9 mouse cellular contexts compared by ENCODE assay signal in genomic region chr12:11149421-11150191, GRCm38 (mm10). TPM values are rescaled to one million over a fixed set of nuclear protein-coding genes. Genes with fewer than 3 reads are reported as not detected.
A peak's percentile ranks its signal among the peaks of the same experiment; 100 is the strongest.
DNase-seq lines count a peak whose midpoint lies in the region; ATAC-seq and TF ChIP-seq lines count a peak whose summit lies in the region.
"Had no signal": no experiment of that assay in that cellular context is flagged by ENCODE, and none has a peak within 500 bp of the region (broad histone marks: within the 10 kb centered on the region; RNA-seq: fewer than 3 reads in every experiment).

No protein-coding gene starts in this region.

- intact Hi-C loops in heart, adult 2 months (cut with DNase I), result no loop called here

- no peak for TF ChIP-seq EP300 in heart, adult 2 months (IDR thresholded peaks at IDR 0.05; ENCODE audit: insufficient read depth, low read depth, low read length)
- TF ChIP-seq EP300 in stomach, postnatal 0 days (optimal IDR thresholded peaks at IDR 0.05), result no peak

- no peak overlapping the region for H3K27ac ChIP-seq in embryonic facial prominence, embryonic 11.5 days (replicated peaks; ENCODE audit: low read depth, low read length)
- no peak overlapping the region for H3K27ac ChIP-seq in heart, adult 2 months
- no peak overlapping the region for H3K27ac ChIP-seq in limb, embryonic 13.5 days
- no peak overlapping the region for H3K27ac ChIP-seq in midbrain, embryonic 14.5 days (replicated peaks; ENCODE audit: low read depth, low read length)
- peak overlapping the region; percentile 78 for H3K27ac ChIP-seq in stomach, postnatal 0 days (replicated peaks)

- H3K4me1 ChIP-seq in embryonic facial prominence, embryonic 11.5 days (ENCODE audit: control insufficient read depth, insufficient read depth, low read length), result peaks cover 2% of the 10 kb centered on the region; the same call in 1 of the 2 replicates
- H3K4me1 ChIP-seq in heart, adult 2 months (ENCODE audit: control insufficient read depth, insufficient read depth, low read length), result no peaks in the 10 kb centered on the region
- H3K4me1 ChIP-seq in limb, embryonic 13.5 days, result peaks cover 14% of the 10 kb centered on the region
- peaks cover 15% of the 10 kb centered on the region for H3K4me1 ChIP-seq in midbrain, embryonic 14.5 days (ENCODE audit: control insufficient read depth, insufficient read depth, low read length)
- H3K4me1 ChIP-seq in stomach, postnatal 0 days (replicated peaks; ENCODE audit: control insufficient read depth, insufficient read depth), result no peaks in the 10 kb centered on the region

- no peaks in the 10 kb centered on the region for H3K9me3 ChIP-seq in embryonic facial prominence, embryonic 11.5 days (replicated peaks; ENCODE audit: control insufficient read depth, low read length)
- no peaks in the 10 kb centered on the region for H3K9me3 ChIP-seq in limb, embryonic 13.5 days
- H3K9me3 ChIP-seq in midbrain, embryonic 14.5 days (ENCODE audit: control insufficient read depth, low read length), result no peaks in the 10 kb centered on the region
- no peaks in the 10 kb centered on the region for H3K9me3 ChIP-seq in stomach, postnatal 0 days (ENCODE audit: control insufficient read depth, low read length)

- peak; percentile 51 for ATAC-seq in embryonic facial prominence, embryonic 11.5 days (replicated peaks; ENCODE audit: insufficient number of reproducible peaks, low FRiP score, low TSS enrichment, low read depth)
- peak; percentile 61 for ATAC-seq in limb, embryonic 13.5 days (ENCODE audit: low FRiP score, low read depth)
- ATAC-seq in midbrain, embryonic 14.5 days (ENCODE audit: low FRiP score, low TSS enrichment), result peak; percentile 22
- peak; percentile 78 for ATAC-seq in stomach, postnatal 0 days (ENCODE audit: low FRiP score, low TSS enrichment)

- no peak for TF ChIP-seq POLR2A in heart, adult 2 months (IDR thresholded peaks at IDR 0.05; ENCODE audit: insufficient read depth, low read depth, low read length)

- no peaks in the 10 kb centered on the region for H3K36me3 ChIP-seq in embryonic facial prominence, embryonic 11.5 days (replicated peaks; ENCODE audit: control insufficient read depth, insufficient read depth, low read depth, low read length)
- no peaks in the 10 kb centered on the region for H3K36me3 ChIP-seq in heart, adult 2 months (ENCODE audit: control insufficient read depth, insufficient read depth, low read length)
- no peaks in the 10 kb centered on the region for H3K36me3 ChIP-seq in limb, embryonic 13.5 days
- H3K36me3 ChIP-seq in midbrain, embryonic 14.5 days (ENCODE audit: control insufficient read depth, insufficient read depth, low read length), result no peaks in the 10 kb centered on the region
- H3K36me3 ChIP-seq in stomach, postnatal 0 days (ENCODE audit: control insufficient read depth, insufficient read depth, low read length), result no peaks in the 10 kb centered on the region

- TF ChIP-seq CTCF in heart, adult 2 months (IDR thresholded peaks at IDR 0.05), result peak; percentile 16; the same call in 1 of the 2 replicates
- TF ChIP-seq CTCF in stomach, postnatal 0 days (IDR thresholded peaks at IDR 0.05; ENCODE audit: low read depth), result peak; percentile 17; the same call in 1 of the 2 replicates

- peaks cover 26% of the 10 kb centered on the region for H3K27me3 ChIP-seq in embryonic facial prominence, embryonic 11.5 days (ENCODE audit: control insufficient read depth, insufficient read depth, low read length)
- H3K27me3 ChIP-seq in heart, adult 2 months (ENCODE audit: control insufficient read depth, insufficient read depth, low read length), result peaks cover 7% of the 10 kb centered on the region
- peaks cover 64% of the 10 kb centered on the region for H3K27me3 ChIP-seq in limb, embryonic 13.5 days
- H3K27me3 ChIP-seq in midbrain, embryonic 14.5 days (ENCODE audit: control insufficient read depth, insufficient read depth, low read length), result peaks cover 43% of the 10 kb centered on the region
- no peaks in the 10 kb centered on the region for H3K27me3 ChIP-seq in stomach, postnatal 0 days (ENCODE audit: control insufficient read depth, insufficient read depth, low read length)

- H3K4me2 ChIP-seq in embryonic facial prominence, embryonic 11.5 days (ENCODE audit: low read depth, low read length), result peak overlapping the region; percentile 96
- H3K4me2 ChIP-seq in limb, embryonic 13.5 days (replicated peaks), result peak overlapping the region; percentile 97
- peak overlapping the region; percentile 97 for H3K4me2 ChIP-seq in midbrain, embryonic 14.5 days (ENCODE audit: low read length)
- peak overlapping the region; percentile 87 for H3K4me2 ChIP-seq in stomach, postnatal 0 days (replicated peaks; ENCODE audit: low read depth)

- H3K4me3 ChIP-seq in embryonic facial prominence, embryonic 11.5 days (ENCODE audit: low read depth, low read length), result peak overlapping the region; percentile 52
- H3K4me3 ChIP-seq in heart, adult 2 months, result peak overlapping the region; percentile 51
- peak overlapping the region; percentile 62 for H3K4me3 ChIP-seq in limb, embryonic 13.5 days
- peak overlapping the region; percentile 53 for H3K4me3 ChIP-seq in midbrain, embryonic 14.5 days (replicated peaks; ENCODE audit: low read depth, low read length)
- peak overlapping the region; percentile 63 for H3K4me3 ChIP-seq in stomach, postnatal 0 days (ENCODE audit: low read depth, low read length)

- DNase-seq in adrenal gland, adult 2 months, result peak; percentile 85
- DNase-seq in embryonic facial prominence, embryonic 11.5 days (ENCODE audit: low spot score), result peak; percentile 55
- DNase-seq in heart, adult 2 months, result peak; percentile 53 to 57
- peak; percentile 39 for DNase-seq in kidney, adult 18-20 months
- DNase-seq in midbrain, embryonic 14.5 days, result peak; percentile 64
- DNase-seq in stomach, postnatal 0 days (ENCODE audit: low spot score), result peak; percentile 61
- DNase-seq in T-cell, adult 2 months (ENCODE audit: low spot score), result no peak

- no peaks in the 10 kb centered on the region for H3K79me2 ChIP-seq in heart, adult 2 months (replicated peaks; ENCODE audit: control insufficient read depth, insufficient read depth, low read length)

- under 1% methylated on average over 41 of the region's 41 CpGs for WGBS in embryonic facial prominence, embryonic 11.5 days
- WGBS in heart, adult 2 months, result 2% methylated on average over 41 of the region's 41 CpGs
- under 1% methylated on average over 37 of the region's 41 CpGs for WGBS in limb, embryonic 13.5 days
- under 1% methylated on average over 41 of the region's 41 CpGs for WGBS in midbrain, embryonic 14.5 days
- under 1% methylated on average over 36 of the region's 41 CpGs for WGBS in stomach, postnatal 0 days

- peak overlapping the region; percentile 55 for H3K9ac ChIP-seq in embryonic facial prominence, embryonic 11.5 days (replicated peaks; ENCODE audit: low read length)
- H3K9ac ChIP-seq in heart, adult 2 months (ENCODE audit: low read depth, low read length), result peak overlapping the region; percentile 10; the same call in 1 of the 2 replicates
- peak overlapping the region; percentile 68 for H3K9ac ChIP-seq in limb, embryonic 13.5 days
- H3K9ac ChIP-seq in midbrain, embryonic 14.5 days (replicated peaks; ENCODE audit: low read length), result peak overlapping the region; percentile 50
- H3K9ac ChIP-seq in stomach, postnatal 0 days (ENCODE audit: low read length), result peak overlapping the region; percentile 61

RNA-seq across cellular contexts. Expression of gene Kcns3, which starts 1.2 kb away (rescaled TPM):
- 1 to 10 TPM; 3.0 to 6.7 TPM for total RNA-seq in adrenal gland, adult 2 months (2021)
- 1.5 and 1.6 TPM in 2 replicates for polyA plus RNA-seq in adrenal gland, adult 2 months (2012; rRNA removed)
- polyA plus RNA-seq in embryonic facial prominence, embryonic 11.5 days (2014; fragmentation: Nextera tagmentation; extraction: Ambion mirVana), result 0.65 and 0.93 TPM in 2 replicates
- under 1 TPM; 0.36 to 0.86 TPM for total RNA-seq in heart, adult 2 months (2021)
- polyA plus RNA-seq in heart, adult 2 months (2012; rRNA removed), result 0.44 and 0.64 TPM in 2 replicates
- 0.96 and 1.9 TPM in 2 replicates for polyA plus RNA-seq in limb, embryonic 13.5 days (2015; fragmentation: Nextera tagmentation; extraction: Ambion mirVana)
- polyA plus RNA-seq in midbrain, embryonic 14.5 days (2014; fragmentation: Nextera tagmentation; extraction: Ambion mirVana), result 0.18 and 0.46 TPM in 2 replicates
- polyA plus RNA-seq in stomach, postnatal 0 days (2015; fragmentation: Nextera tagmentation; extraction: Ambion mirVana), result 6.1 and 6.7 TPM in 2 replicates
- total RNA-seq: common myeloid progenitor, adult 5-6 weeks had no signal

RNA-seq across cellular contexts. Expression of gene Msgn1, which starts 59.2 kb away (rescaled TPM):
- total RNA-seq in adrenal gland, adult 2 months (2021), result not detected
- polyA plus RNA-seq in adrenal gland, adult 2 months (2012; rRNA removed), result not detected in 2 replicates
- not detected in 2 replicates for polyA plus RNA-seq in embryonic facial prominence, embryonic 11.5 days (2014; fragmentation: Nextera tagmentation; extraction: Ambion mirVana)
- not detected for total RNA-seq in heart, adult 2 months (2021)
- not detected in 2 replicates for polyA plus RNA-seq in heart, adult 2 months (2012; rRNA removed)
- not detected in 2 replicates for polyA plus RNA-seq in limb, embryonic 13.5 days (2015; fragmentation: Nextera tagmentation; extraction: Ambion mirVana)
- not detected in 2 replicates for polyA plus RNA-seq in midbrain, embryonic 14.5 days (2014; fragmentation: Nextera tagmentation; extraction: Ambion mirVana)
- polyA plus RNA-seq in stomach, postnatal 0 days (2015; fragmentation: Nextera tagmentation; extraction: Ambion mirVana), result not detected in 2 replicates
- total RNA-seq: common myeloid progenitor, adult 5-6 weeks had no signal

Comparison
In these comparisons a context has a peak if more than half of its experiments do, and no peak if none do; other contexts are left out.
1. ATAC-seq: peak in every context shown above with its lines; median percentile 78 in stomach, postnatal 0 days; 61 in limb, embryonic 13.5 days; 51 in embryonic facial prominence, embryonic 11.5 days; 22 in midbrain, embryonic 14.5 days.
2. H3K9ac ChIP-seq: peak in every context shown above with its lines; median percentile 68 in limb, embryonic 13.5 days; 61 in stomach, postnatal 0 days; 55 in embryonic facial prominence, embryonic 11.5 days; 50 in midbrain, embryonic 14.5 days; 10 in heart, adult 2 months.